Mouse (Mus musculus) inflammation-experienced regulatory T-cells, adult 16 weeks (primary cell): Measurements from ENCODE around the gene AF067061. TPM values are rescaled to one million over a fixed set of nuclear protein-coding genes. Genes with fewer than 3 reads are reported as not detected.

ENCODE experiments used
- polyA plus RNA-seq: library from polyadenylated mRNA; unstranded; fragments of 100-300 nt; shearing (Covaris generic); gene quantifications from one replicate; pipeline ENCODE4 v1.2.1, GENCODE M21; 2017

Gene AF067061
- polyA plus RNA-seq, result not detected

DNA sequence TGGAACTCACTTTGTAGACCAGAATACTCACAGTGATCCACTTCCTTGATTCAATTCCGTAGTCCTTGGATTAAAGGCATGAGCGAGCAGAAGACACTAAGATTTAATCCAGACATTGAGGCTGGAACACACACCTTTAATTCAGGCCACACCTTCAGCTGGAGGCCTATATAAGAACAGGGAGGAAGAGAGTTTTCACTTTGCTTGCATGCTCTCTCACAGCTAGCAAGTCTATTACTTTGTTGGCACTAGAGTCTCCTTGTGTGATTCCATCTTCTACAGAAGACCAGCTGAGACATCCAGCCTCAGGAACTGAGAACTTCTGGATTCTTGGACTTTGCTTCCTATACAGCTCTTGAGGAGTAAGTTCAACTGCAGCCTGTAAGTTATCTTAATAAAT lies at the start of gene AF067061:
AF067061 (plus strand) TSS at position 245 of the 400 bp plus-strand sequence.

GRCm38 (mm10) chr13:120215847-120216246 lies 47.1 kb upstream of the AF067061 start, which contains the start of gene Gm21762:
Gene Gm21762 (minus strand): TSS chr13:120215947.

GRCm38 (mm10) chr13:120238811-120239210 lies 24.1 kb upstream of the AF067061 start, which contains the start of gene Gm21731:
Gene Gm21731 (plus strand): TSS chr13:120239111.

GRCm38 (mm10) chr13:120299991-120300442 lies 37.1 kb downstream of the AF067061 start, which contains the start of gene BC147527:
Gene BC147527 (plus strand): TSS chr13:120300392.

Other genes with a start within 250 kb of the AF067061 start
- gene Gm36079, start 236.1 kb upstream of the AF067061 start, polyA plus RNA-seq, result not detected
- gene Gm21188, start 210.9 kb upstream of the AF067061 start, polyA plus RNA-seq, result not detected
- gene Gm20767, start 122.9 kb upstream of the AF067061 start, polyA plus RNA-seq, result not detected
- not detected for gene Gm21818, start 90.7 kb upstream of the AF067061 start, polyA plus RNA-seq
- gene Gm21762, start 47.2 kb upstream of the AF067061 start, polyA plus RNA-seq, result not detected
- not detected for gene Gm21731, start 24.0 kb upstream of the AF067061 start, polyA plus RNA-seq
- gene BC147527, start 37.3 kb downstream of the AF067061 start, polyA plus RNA-seq, result 88.4 TPM
- gene Tcstv3, start 53.8 kb downstream of the AF067061 start, polyA plus RNA-seq, result not detected